Mouse (Mus musculus): ENCODE measurements around the gene Pcx.
A peak's percentile ranks its signal among the peaks of the same experiment; 100 is the strongest.

Gene Pcx

GRCm38 (mm10) chr19:4548305-4548883 is 38.1 kb downstream of the Pcx start:
- no peak for DNase-seq (ENCODE audit: low read depth, low spot score)

- no peak for DNase-seq (ENCODE audit: low read depth, low spot score)
These were observed 44.0 kb downstream of the Pcx start for GRCm38 (mm10) chr19:4554248-4554647.

GRCm38 (mm10) chr19:4555086-4555485 is 44.8 kb downstream of the Pcx start:
- no peak for DNase-seq (ENCODE audit: low read depth, low spot score)

- DNase-seq (ENCODE audit: low read depth, low spot score): no peak
These were observed 46.5 kb downstream of the Pcx start for GRCm38 (mm10) chr19:4556787-4557186.

- DNase-seq (ENCODE audit: low read depth, low spot score): no peak
These were observed 47.7 kb downstream of the Pcx start for GRCm38 (mm10) chr19:4557796-4558569.

GRCm38 (mm10) chr19:4558570-4558955 is 48.3 kb downstream of the Pcx start:
- DNase-seq (ENCODE audit: low read depth, low spot score): no peak

GRCm38 (mm10) chr19:4559011-4559410 is 48.7 kb downstream of the Pcx start:
- DNase-seq (ENCODE audit: low read depth, low spot score): no peak

- DNase-seq (ENCODE audit: low read depth, low spot score): no peak
These were observed 49.3 kb downstream of the Pcx start for GRCm38 (mm10) chr19:4559588-4559987.

GRCm38 (mm10) chr19:4560205-4560604 is 49.9 kb downstream of the Pcx start:
- DNase-seq (ENCODE audit: low read depth, low spot score): no peak

GRCm38 (mm10) chr19:4565678-4566077 is 55.4 kb downstream of the Pcx start:
- no peak for DNase-seq (ENCODE audit: low read depth, low spot score)

GRCm38 (mm10) chr19:4566880-4567279 is 56.6 kb downstream of the Pcx start:
- no peak for DNase-seq (ENCODE audit: low read depth, low spot score)

GRCm38 (mm10) chr19:4567665-4568064 is 57.4 kb downstream of the Pcx start:
- peak; percentile 38 for DNase-seq (ENCODE audit: low read depth, low spot score)

GRCm38 (mm10) chr19:4568832-4569231 is 58.6 kb downstream of the Pcx start:
- DNase-seq (ENCODE audit: low read depth, low spot score): no peak

GRCm38 (mm10) chr19:4569356-4570236 is 59.3 kb downstream of the Pcx start:
- peak; percentile 23 for DNase-seq (ENCODE audit: low read depth, low spot score)

GRCm38 (mm10) chr19:4570237-4570613 is 60.0 kb downstream of the Pcx start:
- DNase-seq (ENCODE audit: low read depth, low spot score): no peak

GRCm38 (mm10) chr19:4570815-4571214 is 60.5 kb downstream of the Pcx start:
- DNase-seq (ENCODE audit: low read depth, low spot score): peak; percentile 12

- no peak for DNase-seq (ENCODE audit: low read depth, low spot score)
These were observed 61.4 kb downstream of the Pcx start for GRCm38 (mm10) chr19:4571658-4572057.

GRCm38 (mm10) chr19:4572061-4572460 is 61.8 kb downstream of the Pcx start:
- no peak for DNase-seq (ENCODE audit: low read depth, low spot score)

GRCm38 (mm10) chr19:4572467-4572866 is 62.2 kb downstream of the Pcx start:
- DNase-seq (ENCODE audit: low read depth, low spot score): no peak

GRCm38 (mm10) chr19:4573241-4573640 is 63.0 kb downstream of the Pcx start:
- DNase-seq (ENCODE audit: low read depth, low spot score): peak; percentile 43

GRCm38 (mm10) chr19:4578799-4579198 is 68.5 kb downstream of the Pcx start:
- no peak for DNase-seq (ENCODE audit: low read depth, low spot score)

GRCm38 (mm10) chr19:4579296-4579695 is 69.0 kb downstream of the Pcx start:
- no peak for DNase-seq (ENCODE audit: low read depth, low spot score)
